Mouse (Mus musculus): ENCODE data around the gene Ssr3. TPM values are rescaled to one million over a fixed set of nuclear protein-coding genes. Genes with fewer than 3 reads are reported as not detected.

The Ssr3 gene
- polyA plus RNA-seq, 1 experiment: 92.7 TPM

DNA sequence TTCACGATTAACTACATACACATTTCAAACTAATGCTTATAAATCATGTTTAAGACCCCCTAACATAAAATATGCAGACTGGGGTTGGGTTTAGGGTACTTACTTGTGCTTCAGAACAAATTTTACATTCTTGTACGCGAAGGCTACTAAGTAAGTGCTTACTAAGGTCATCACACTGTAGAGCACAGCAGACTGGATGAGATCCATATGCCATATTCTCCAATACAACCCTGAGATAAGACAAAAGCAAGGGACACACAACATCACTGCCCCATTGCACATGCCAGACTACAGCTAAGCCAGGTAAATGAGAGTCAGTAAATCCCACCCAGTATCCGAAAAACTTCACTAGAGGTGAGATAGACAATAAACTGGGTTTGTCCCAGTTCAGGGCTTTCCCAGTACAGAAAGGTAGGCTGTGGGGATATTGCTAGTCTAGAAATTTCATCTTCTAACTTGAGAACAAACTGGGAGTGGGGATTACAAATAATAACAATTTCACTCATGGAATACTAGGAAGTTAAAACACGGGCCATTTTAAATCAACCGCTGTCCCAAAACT is 1.1 kb downstream of the Ssr3 start:
- Histone ChIP-seq H3K4me1 (ENCODE audit: control insufficient read depth, insufficient read depth, low read length) (no peaks in the 10 kb centered on the region), H3K4me3 (replicated peaks; ENCODE audit: insufficient read depth, low read depth, low read length) (peak overlapping the region; percentile 72), H3K27me3 (ENCODE audit: control insufficient read depth, insufficient read depth, low read length) (no peaks in the 10 kb centered on the region), H3K27ac (ENCODE audit: insufficient read depth, low read length) (no peak overlapping the region)
- 39% methylated on average over 6 of the region's 6 CpGs for WGBS
- DNase-seq: no peak
- TF ChIP-seq POLR2A (IDR thresholded peaks at IDR 0.05; ENCODE audit: borderline replicate concordance, insufficient read depth, low read length) (no peak), CTCF (IDR thresholded peaks at IDR 0.05; ENCODE audit: borderline replicate concordance, insufficient read depth, low read depth, low read length) (no peak)

DNA sequence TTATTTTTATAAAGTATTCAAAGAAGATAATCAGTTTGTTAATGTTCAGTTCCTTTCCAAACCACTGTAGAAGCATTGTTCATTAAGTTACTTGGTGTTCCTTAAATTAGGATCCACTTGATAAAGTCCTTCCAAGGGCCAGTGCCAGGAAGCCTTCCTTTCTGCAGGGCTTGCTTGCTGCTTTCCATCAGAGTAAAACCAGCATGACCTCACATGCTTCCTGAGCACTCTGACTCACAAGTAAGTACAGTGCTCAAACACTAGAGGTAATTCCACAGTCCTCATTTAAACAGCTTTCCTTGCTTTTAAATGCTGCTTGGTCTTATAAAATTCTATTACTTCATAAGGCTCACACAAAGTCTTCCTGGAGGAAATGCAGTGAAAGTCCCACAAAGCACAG is 6.7 kb downstream of the Ssr3 start:
- Histone ChIP-seq H3K4me1 (ENCODE audit: control insufficient read depth, insufficient read depth, low read length) (peaks cover 3% of the 10 kb centered on the region; the same call in 1 of the 2 replicates), H3K27ac (ENCODE audit: insufficient read depth, low read length) (no peak overlapping the region), H3K4me3 (replicated peaks; ENCODE audit: insufficient read depth, low read depth, low read length) (no peak overlapping the region), H3K27me3 (ENCODE audit: control insufficient read depth, insufficient read depth, low read length) (no peaks in the 10 kb centered on the region)
- no peak for TF ChIP-seq CTCF (IDR thresholded peaks at IDR 0.05; ENCODE audit: borderline replicate concordance, insufficient read depth, low read depth, low read length)
- no peak for DNase-seq

DNA sequence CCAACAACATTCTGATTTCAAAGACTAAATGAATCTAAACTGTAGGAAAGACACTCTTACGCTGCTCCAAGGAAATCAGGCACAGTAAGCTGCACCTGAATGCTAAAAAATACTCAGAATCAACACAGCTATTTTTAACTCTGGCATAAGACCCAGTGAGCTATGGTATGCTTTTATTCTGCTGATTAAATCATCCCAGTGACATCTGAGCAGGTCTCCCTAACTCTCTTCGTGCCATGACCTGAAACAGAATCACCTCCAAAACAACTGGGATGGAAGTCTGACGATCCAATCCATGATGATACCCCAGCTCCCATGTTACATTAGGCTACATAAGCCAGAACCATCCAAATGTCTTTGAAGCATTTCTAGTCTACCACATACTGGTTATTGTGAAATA is 8.0 kb downstream of the Ssr3 start:
- whole genome bisulfite sequencing: 31% methylated on average over 3 of the region's 3 CpGs
- peak in 1 of 2 experiments; percentile 17 for DNase-seq
- Histone ChIP-seq H3K27ac (ENCODE audit: insufficient read depth, low read length) (no peak overlapping the region), H3K4me1 (ENCODE audit: control insufficient read depth, insufficient read depth, low read length) (peaks cover 3% of the 10 kb centered on the region; the same call in 1 of the 2 replicates), H3K4me3 (replicated peaks; ENCODE audit: insufficient read depth, low read depth, low read length) (no peak overlapping the region), H3K27me3 (ENCODE audit: control insufficient read depth, insufficient read depth, low read length) (no peaks in the 10 kb centered on the region)
- no peak for TF ChIP-seq CTCF (IDR thresholded peaks at IDR 0.05; ENCODE audit: borderline replicate concordance, insufficient read depth, low read depth, low read length)
- TF ChIP-seq POLR2A (IDR thresholded peaks at IDR 0.05; ENCODE audit: borderline replicate concordance, insufficient read depth, low read length): no peak

DNA sequence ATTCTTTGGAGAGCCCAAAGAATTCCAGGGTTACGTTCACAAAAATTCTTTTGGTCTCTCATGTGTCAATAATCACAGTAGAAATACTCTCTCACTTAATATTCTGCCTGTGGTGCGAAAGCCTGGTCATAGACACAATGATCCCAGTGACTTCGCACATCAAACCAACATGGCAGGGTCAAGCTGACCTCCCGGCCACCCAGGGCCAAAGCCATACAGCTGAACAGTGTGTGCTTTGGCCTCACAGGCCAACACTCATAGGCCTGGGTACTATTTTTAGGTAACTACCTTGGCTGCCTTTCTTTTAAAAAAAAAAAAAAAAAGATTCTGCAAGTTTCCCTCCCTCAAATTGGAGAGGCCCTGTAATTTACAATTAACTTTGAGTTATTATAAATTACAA is 11.3 kb downstream of the Ssr3 start:
- TF ChIP-seq POLR2A (IDR thresholded peaks at IDR 0.05; ENCODE audit: borderline replicate concordance, insufficient read depth, low read length): no peak
- 54% methylated on average over 4 of the region's 4 CpGs for WGBS
- H3K4me1 ChIP-seq (ENCODE audit: control insufficient read depth, insufficient read depth, low read length): peaks cover 3% of the 10 kb centered on the region; the same call in 1 of the 2 replicates
- no peak overlapping the region for H3K4me3 ChIP-seq (replicated peaks; ENCODE audit: insufficient read depth, low read depth, low read length)
- H3K27me3 ChIP-seq (ENCODE audit: control insufficient read depth, insufficient read depth, low read length): no peaks in the 10 kb centered on the region
- no peak for DNase-seq
- H3K27ac ChIP-seq (ENCODE audit: insufficient read depth, low read length): no peak overlapping the region

DNA sequence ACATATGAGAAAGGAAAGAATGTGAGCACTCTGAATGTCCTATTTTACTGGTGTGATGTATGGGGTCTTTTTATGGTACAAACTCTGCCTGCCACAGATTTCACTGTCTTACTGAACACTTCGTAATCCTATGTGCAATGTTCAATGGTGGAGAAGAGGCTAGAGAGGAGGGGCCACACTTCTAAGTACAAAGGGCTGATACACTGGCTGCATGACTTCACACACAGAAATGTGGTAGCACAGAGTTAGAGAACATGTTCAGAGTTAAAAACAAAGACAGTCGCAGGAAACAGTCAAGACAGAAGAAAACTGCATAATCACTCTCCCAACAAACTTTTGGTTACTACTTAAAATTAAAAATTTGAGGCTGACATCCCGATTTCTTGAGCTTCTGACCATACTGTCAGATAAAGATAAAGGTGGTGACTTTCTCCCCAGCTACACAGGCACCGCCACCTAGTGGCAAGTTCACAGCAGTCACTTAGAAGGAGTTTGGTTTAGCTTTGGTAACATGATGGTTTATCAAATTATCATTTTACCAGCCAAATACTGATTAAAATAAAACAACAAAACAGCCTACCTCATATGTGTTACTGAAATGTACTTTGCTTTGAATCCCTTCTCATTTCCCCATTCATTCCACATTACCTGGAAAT is 12.4 kb downstream of the Ssr3 start:
- Histone ChIP-seq H3K4me3 (replicated peaks; ENCODE audit: insufficient read depth, low read depth, low read length) (no peak overlapping the region), H3K4me1 (ENCODE audit: control insufficient read depth, insufficient read depth, low read length) (peaks cover 3% of the 10 kb centered on the region; the same call in 1 of the 2 replicates), H3K27ac (ENCODE audit: insufficient read depth, low read length) (no peak overlapping the region), H3K27me3 (ENCODE audit: control insufficient read depth, insufficient read depth, low read length) (no peaks in the 10 kb centered on the region)
- no peak for TF ChIP-seq POLR2A (IDR thresholded peaks at IDR 0.05; ENCODE audit: borderline replicate concordance, insufficient read depth, low read length)
- TF ChIP-seq CTCF (IDR thresholded peaks at IDR 0.05; ENCODE audit: borderline replicate concordance, insufficient read depth, low read depth, low read length): peak; percentile 75
- WGBS: 56% methylated on average over 4 of the region's 4 CpGs
- DNase-seq: peak; percentile 35 to 42

DNA sequence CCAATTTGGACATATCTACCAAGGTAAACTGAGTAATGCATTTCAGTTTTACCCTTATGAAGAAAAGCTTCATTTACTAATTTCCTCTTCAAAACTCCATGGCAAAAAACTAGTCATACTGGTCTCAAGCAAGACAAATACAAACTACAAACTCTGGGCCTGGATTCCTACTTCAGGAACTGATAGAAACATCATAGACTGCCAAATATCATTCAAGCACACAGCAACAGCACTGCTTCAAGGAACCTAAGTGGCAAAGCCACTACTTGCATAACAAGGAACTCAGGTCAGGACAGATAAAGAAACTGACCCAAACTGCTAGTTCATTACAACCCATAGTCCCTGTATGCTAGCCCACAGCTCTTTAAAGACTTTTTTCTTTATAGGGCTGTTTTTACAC is 13.7 kb downstream of the Ssr3 start:
- H3K27ac ChIP-seq (ENCODE audit: insufficient read depth, low read length): no peak overlapping the region
- H3K27me3 ChIP-seq (ENCODE audit: control insufficient read depth, insufficient read depth, low read length): no peaks in the 10 kb centered on the region
- H3K4me3 ChIP-seq (replicated peaks; ENCODE audit: insufficient read depth, low read depth, low read length): no peak overlapping the region
- TF ChIP-seq CTCF (IDR thresholded peaks at IDR 0.05; ENCODE audit: borderline replicate concordance, insufficient read depth, low read depth, low read length) (no peak), POLR2A (IDR thresholded peaks at IDR 0.05; ENCODE audit: borderline replicate concordance, insufficient read depth, low read length) (no peak)
- no peaks in the 10 kb centered on the region for H3K4me1 ChIP-seq (ENCODE audit: control insufficient read depth, insufficient read depth, low read length)
- DNase-seq: no peak

DNA sequence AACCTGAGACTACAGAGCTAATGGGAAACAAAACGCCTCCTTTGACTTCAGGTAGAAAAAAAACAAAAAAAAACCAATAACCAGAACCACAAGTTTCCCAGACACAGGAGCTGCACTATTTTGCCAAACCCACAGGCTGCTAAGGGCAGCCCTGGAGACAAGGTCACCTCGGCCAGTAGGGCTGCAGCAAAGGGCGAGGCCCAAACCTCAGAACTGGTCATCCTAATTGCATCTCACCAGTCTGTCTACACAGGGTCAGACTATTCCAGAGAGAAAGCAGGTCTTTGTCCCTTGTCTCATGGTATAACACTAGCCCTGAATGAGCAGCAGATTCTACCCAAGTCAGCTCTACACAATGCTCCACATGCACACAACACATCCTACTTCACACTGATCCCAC is 17.7 kb downstream of the Ssr3 start:
- no peaks in the 10 kb centered on the region for H3K27me3 ChIP-seq (ENCODE audit: control insufficient read depth, insufficient read depth, low read length)
- H3K4me1 ChIP-seq (ENCODE audit: control insufficient read depth, insufficient read depth, low read length): no peaks in the 10 kb centered on the region
- H3K27ac ChIP-seq (ENCODE audit: insufficient read depth, low read length): no peak overlapping the region
- TF ChIP-seq CTCF (IDR thresholded peaks at IDR 0.05; ENCODE audit: borderline replicate concordance, insufficient read depth, low read depth, low read length) (no peak), POLR2A (IDR thresholded peaks at IDR 0.05; ENCODE audit: borderline replicate concordance, insufficient read depth, low read length) (no peak)
- DNase-seq: no peak
- no peak overlapping the region for H3K4me3 ChIP-seq (replicated peaks; ENCODE audit: insufficient read depth, low read depth, low read length)
- WGBS: 89% methylated on average over 3 of the region's 3 CpGs

DNA sequence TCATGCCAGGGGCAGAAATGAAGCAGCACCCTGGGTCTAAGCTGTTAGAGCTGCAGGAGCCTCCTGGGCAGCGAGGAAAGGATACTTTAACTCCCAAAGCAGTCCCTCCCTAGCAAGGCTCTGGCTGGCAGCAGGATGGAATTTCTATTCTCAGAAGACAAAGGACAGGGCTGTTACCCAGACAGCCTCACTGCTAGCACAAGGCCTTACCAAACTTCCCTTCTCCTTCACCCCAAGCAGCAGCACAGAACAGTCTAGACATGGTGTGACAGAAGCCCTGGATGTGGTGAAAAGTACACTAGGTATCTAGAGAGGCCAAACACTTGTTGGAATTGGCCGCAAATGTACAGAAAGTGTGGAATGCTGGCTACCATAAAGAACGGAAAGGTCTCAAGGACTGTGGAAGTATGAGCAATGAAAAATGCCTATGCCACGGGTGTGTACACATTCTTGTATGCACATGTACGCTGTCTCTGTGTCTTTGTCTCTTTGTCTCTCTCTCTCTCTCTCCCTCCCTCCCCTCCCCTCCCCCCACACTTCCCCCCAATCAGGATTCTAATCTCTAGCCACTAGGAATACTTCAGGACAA is 18.7 kb downstream of the Ssr3 start:
- H3K27me3 ChIP-seq (ENCODE audit: control insufficient read depth, insufficient read depth, low read length): no peaks in the 10 kb centered on the region
- no peak for DNase-seq
- 72% methylated on average over 5 of the region's 5 CpGs for WGBS
- no peak overlapping the region for H3K4me3 ChIP-seq (replicated peaks; ENCODE audit: insufficient read depth, low read depth, low read length)
- H3K27ac ChIP-seq (ENCODE audit: insufficient read depth, low read length): no peak overlapping the region
- no peaks in the 10 kb centered on the region for H3K4me1 ChIP-seq (ENCODE audit: control insufficient read depth, insufficient read depth, low read length)
- no peak for TF ChIP-seq POLR2A (IDR thresholded peaks at IDR 0.05; ENCODE audit: borderline replicate concordance, insufficient read depth, low read length)
- TF ChIP-seq CTCF (IDR thresholded peaks at IDR 0.05; ENCODE audit: borderline replicate concordance, insufficient read depth, low read depth, low read length): no peak

Measured in cerebellum, adult 2 months (tissue).